Mouse (Mus musculus) hindbrain, embryonic 10.5 days (tissue): ENCODE measurements at regions not wholly inside any gene's neighbourhood (a gene's known extent, or its start where the extent isn't known, plus 50 kb on each side); places are given as distances from the start of the nearest gene placed in this dataset.
"Not testable (repeated sequence)": the region's sequence is repeated elsewhere in the genome, so short reads cannot be mapped to it uniquely, and the experiment has no call there.

Experiments
- DNase-seq: peaks from one replicate; pipeline ENCODE4 v3.0.0-alpha.2; 2017; ENCODE audit warnings: low spot score
- H3K27ac ChIP-seq: fragments of 300-500 bp; sonication (generic); 2 replicates; pipeline ENCODE4 v1.5.1; 2016; ENCODE audit warnings: mild to moderate bottlenecking, moderate library complexity
- H3K27me3 ChIP-seq: fragments of 300-500 bp; sonication (generic); 2 replicates; pipeline ENCODE4 v1.6.1; 2016; ENCODE audit warnings: mild to moderate bottlenecking; ENCODE audit not compliant: poor library complexity, insufficient read depth, severe bottlenecking
- H3K36me3 ChIP-seq: fragments of 300-500 bp; sonication (generic); 2 replicates; pipeline ENCODE4 v1.6.1; 2016; ENCODE audit warnings: mild to moderate bottlenecking, moderate library complexity
- H3K4me1 ChIP-seq: fragments of 300-500 bp; sonication (generic); replicated peaks from 2 replicates; pipeline ENCODE4 v1.6.1; 2016; ENCODE audit warnings: mild to moderate bottlenecking
- H3K4me3 ChIP-seq: fragments of 300-500 bp; sonication (generic); 2 replicates; pipeline ENCODE4 v1.5.1; 2016; ENCODE audit warnings: mild to moderate bottlenecking, moderate library complexity
- H3K9me3 ChIP-seq: fragments of 300-500 bp; sonication (generic); 2 replicates; pipeline ENCODE4 v1.6.1; 2016; ENCODE audit warnings: mild to moderate bottlenecking, moderate library complexity
- WGBS: fragments of 180-500 bp; shearing (Covaris S2); methylation state at CpG from one replicate; pipeline ENCODE4 v1.1.7; 2016; 5-methylcytosine and 5-hydroxymethylcytosine counted together

GRCm38 (mm10) chr13:74563483-74564330 is 69.9 kb upstream of the Zfp825 start:
- 2% methylated on average over 27 of the region's 27 CpGs for WGBS
- peak overlapping the region; percentile 87 for H3K27ac ChIP-seq
- peak overlapping the region; percentile 63 for H3K4me3 ChIP-seq

GRCm38 (mm10) chr13:74564331-74564727 is 70.5 kb upstream of the Zfp825 start:
- peak overlapping the region; percentile 87 for H3K27ac ChIP-seq
- not testable (repeated sequence) for H3K27me3 ChIP-seq

More at GRCm38 (mm10) chr13:74563483-74564330, 69.9 kb upstream of the Zfp825 start:
- H3K27me3 ChIP-seq, H3K4me1 ChIP-seq, H3K36me3 ChIP-seq, H3K9me3 ChIP-seq: not testable (repeated sequence)
- DNase-seq: peak; percentile 81

GRCm38 (mm10) chr13:74569967-74570366 is 69.4 kb upstream of the Erap1 start:
- H3K27me3 ChIP-seq, H3K27ac ChIP-seq, H3K36me3 ChIP-seq, H3K4me1 ChIP-seq, H3K4me3 ChIP-seq, DNase-seq: not testable (repeated sequence)
- 58% methylated on average over 4 of the region's 4 CpGs for WGBS
- H3K9me3 ChIP-seq: peaks cover 16% of the 10 kb centered on the region; the same call in 1 of the 2 replicates

More at GRCm38 (mm10) chr13:74564331-74564727, 70.5 kb upstream of the Zfp825 start:
- H3K36me3 ChIP-seq, H3K4me1 ChIP-seq, DNase-seq, H3K9me3 ChIP-seq: not testable (repeated sequence)
- peak overlapping the region; percentile 63 for H3K4me3 ChIP-seq
- 19% methylated on average over 2 of the region's 2 CpGs for WGBS
